Mouse (Mus musculus) cortical plate, adult 2 months (tissue): ENCODE data around the gene Lelp1. TPM values are rescaled to one million over a fixed set of nuclear protein-coding genes. Genes with fewer than 3 reads are reported as not detected.

Experiments
- H3K27ac ChIP-seq: fragments of 200-500 bp; 2 replicates; pipeline ENCODE4 v1.5.1; 2012; ENCODE audit warnings: low read length, control low read depth, inconsistent platforms; ENCODE audit not compliant: insufficient read depth
- H3K4me1 ChIP-seq: fragments of 200-500 bp; 2 replicates; pipeline ENCODE4 v1.6.1; 2011; ENCODE audit warnings: low read length; ENCODE audit not compliant: control insufficient read depth, insufficient read depth
- H3K4me3 ChIP-seq: fragments of 200-500 bp; 2 replicates; pipeline ENCODE4 v1.5.1; 2011; ENCODE audit warnings: mild to moderate bottlenecking, low read length, control low read depth; ENCODE audit not compliant: insufficient read depth
- CTCF ChIP-seq: fragments of 200-500 bp; IDR thresholded peaks from 2 replicates; pipeline ENCODE4 v1.5.1; 2011; ENCODE audit warnings: mild to moderate bottlenecking, control low read depth, low read length; ENCODE audit not compliant: insufficient read depth; ENCODE audit errors: extremely low read depth
- POLR2A ChIP-seq: fragments of 200-500 bp; IDR thresholded peaks from 2 replicates; pipeline ENCODE4 v1.6.1; 2011; ENCODE audit warnings: mild to moderate bottlenecking, low read length, control low read depth; ENCODE audit not compliant: insufficient read depth; ENCODE audit errors: extremely low read depth
- polyA plus RNA-seq: library from polyadenylated mRNA; depleted of rRNA; stranded (reverse); fragments of >200 nt; gene quantifications from 2 replicates; pipeline ENCODE4 v1.2.3, GENCODE M21; 2012; rRNA removed

The Lelp1 gene
- polyA plus RNA-seq, 1 experiment = not detected

- Histone ChIP-seq H3K4me3 (no peak overlapping the region), H3K4me1 (no peaks in the 10 kb centered on the region), H3K27ac (no peak overlapping the region)
- TF ChIP-seq POLR2A = no peak
- no peak for TF ChIP-seq CTCF
These were observed 31.0 kb downstream of the Lelp1 start for GRCm38 (mm10) chr3:92111526-92111925.

GRCm38 (mm10) chr3:92110790-92111189 is 31.8 kb downstream of the Lelp1 start:
- Histone ChIP-seq H3K27ac (no peak overlapping the region), H3K4me1 (no peaks in the 10 kb centered on the region), H3K4me3 (no peak overlapping the region)
- TF ChIP-seq CTCF = no peak
- TF ChIP-seq POLR2A = no peak

GRCm38 (mm10) chr3:92106582-92106981 is 36.0 kb downstream of the Lelp1 start:
- Histone ChIP-seq H3K27ac (no peak overlapping the region), H3K4me1 (no peaks in the 10 kb centered on the region), H3K4me3 (no peak overlapping the region)
- TF ChIP-seq POLR2A = no peak
- TF ChIP-seq CTCF = peak; percentile 67

Other genes starting within 250 kb of the Lelp1 start
- not detected in 2 replicates for gene Pglyrp3, start 128.2 kb downstream of the Lelp1 start, polyA plus RNA-seq
- gene Lor, start 59.6 kb downstream of the Lelp1 start, polyA plus RNA-seq = 4.0 and 4.9 TPM in 2 replicates
- not detected in 2 replicates for gene Prr9, start 18.8 kb downstream of the Lelp1 start, polyA plus RNA-seq
- 0.06 TPM in 1 of 2 replicates, not detected in the other for gene Sprr2a1, start 73.1 kb upstream of the Lelp1 start, polyA plus RNA-seq
- gene Sprr2a2, start 73.2 kb upstream of the Lelp1 start, polyA plus RNA-seq = 1.8 and 3.8 TPM in 2 replicates
- gene Sprr2a3, start 142.7 kb upstream of the Lelp1 start, polyA plus RNA-seq = 0.11 TPM in 1 of 2 replicates, not detected in the other
- not detected in 2 replicates for gene Sprr2b, start 173.9 kb upstream of the Lelp1 start, polyA plus RNA-seq
- not detected in 2 replicates for gene Sprr2d, start 196.4 kb upstream of the Lelp1 start, polyA plus RNA-seq
- gene Sprr2e, start 209.4 kb upstream of the Lelp1 start, polyA plus RNA-seq = not detected in 2 replicates
- not detected in 2 replicates for gene Sprr2f, start 222.4 kb upstream of the Lelp1 start, polyA plus RNA-seq
- gene Sprr2h, start 242.9 kb upstream of the Lelp1 start, polyA plus RNA-seq = not detected in 2 replicates